Mouse (Mus musculus): Measurements from ENCODE around the gene S100a13. TPM values are rescaled to one million over a fixed set of nuclear protein-coding genes. Genes with fewer than 3 reads are reported as not detected.

The S100a13 gene
- 10 to 100 TPM in 1 of 2 experiments, 1 to 10 TPM in 1; 9.7 to 12.2 TPM for total RNA-seq (2021)

GRCm38 (mm10) chr3:90513796-90514590 is at the start of gene S100a13, which contains the start of gene S100a1:
Gene S100a13, plus strand, starts transcription at chr3:90514435.
Gene S100a1, minus strand, starts transcription at chr3:90514392.
- intact Hi-C loops (cut with DNase I) = no loop called here
- no peak for DNase-seq

- intact Hi-C loops (cut with DNase I) = loop anchor here (5.0 kb wide), 2 partner anchors 37 to 52 kb away; no protein-coding TSS in a partner anchor
- no peak for DNase-seq
These were observed 49.6 kb upstream of the S100a13 start for GRCm38 (mm10) chr3:90464552-90465080.

- intact Hi-C loops (cut with DNase I) = loop anchor here (5.0 kb wide), 2 partner anchors 38 to 53 kb away; no protein-coding TSS in a partner anchor
- DNase-seq = peak; percentile 23
These were observed 49.1 kb upstream of the S100a13 start for GRCm38 (mm10) chr3:90465081-90465685.

DNA sequence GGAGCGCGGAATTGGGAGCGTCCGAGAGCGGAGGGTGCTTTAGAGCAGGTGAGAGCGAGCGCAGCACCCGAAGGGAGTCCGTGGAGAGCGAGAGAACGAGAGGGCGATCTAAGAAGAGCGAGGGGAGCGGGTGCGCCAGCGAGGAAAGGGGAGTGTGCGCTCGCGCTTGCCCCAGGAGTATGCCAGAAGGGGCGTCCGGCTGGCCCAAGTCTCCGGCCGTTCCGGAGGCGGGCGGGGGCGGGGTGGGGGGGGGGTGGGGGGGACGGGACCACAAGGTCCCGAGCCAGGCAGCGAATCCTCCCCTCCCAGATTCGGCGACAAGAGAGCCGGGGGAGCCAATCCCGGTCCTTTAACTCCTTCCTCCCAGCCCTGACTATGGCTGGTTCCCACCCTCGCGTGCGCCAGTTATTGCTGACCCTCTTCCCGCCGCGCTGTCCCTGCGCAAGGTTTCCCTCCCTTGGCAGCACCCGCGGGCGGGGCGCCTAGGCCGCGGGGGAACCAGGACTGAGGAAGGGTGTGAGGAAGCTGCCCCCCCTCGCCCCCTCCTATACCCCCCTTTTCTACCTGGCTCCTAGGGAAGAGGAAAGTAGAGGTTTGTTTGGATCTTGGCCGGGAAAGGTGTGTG is 48.4 kb upstream of the S100a13 start, which contains the start of gene Npr1:
Gene Npr1, minus strand, starts transcription at position 181 of the 625 bp plus-strand sequence.
- peak; percentile 38 for DNase-seq
- intact Hi-C loops (cut with DNase I) = loop anchor here (5.0 kb wide), 2 partner anchors 38 to 53 kb away; no protein-coding TSS in a partner anchor

DNA sequence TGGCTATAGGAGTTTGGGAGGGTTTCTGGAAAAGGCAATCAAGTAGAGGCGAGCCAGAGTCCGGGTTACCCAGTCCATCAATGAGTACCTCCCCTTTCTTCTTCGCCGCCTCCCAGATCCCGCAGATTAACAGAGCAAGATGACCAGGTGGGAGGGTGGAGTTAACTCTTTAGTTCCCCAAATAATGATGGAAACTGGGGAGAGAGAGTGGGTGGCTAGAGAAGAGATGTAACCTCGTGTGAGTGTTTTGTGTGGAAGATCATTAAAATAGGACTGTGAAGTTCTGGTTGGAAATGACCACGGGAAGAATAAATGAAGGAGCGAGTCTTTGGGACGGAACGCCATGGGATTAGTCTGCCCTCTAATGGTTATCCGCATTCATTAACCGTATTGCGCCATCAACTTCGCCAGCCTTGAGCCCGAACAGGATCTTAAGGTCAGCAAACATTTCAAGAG is 47.9 kb upstream of the S100a13 start:
- intact Hi-C loops (cut with DNase I) = loop anchor here (5.0 kb wide), 2 partner anchors 39 to 54 kb away; no protein-coding TSS in a partner anchor
- DNase-seq = peak; percentile 39

DNA sequence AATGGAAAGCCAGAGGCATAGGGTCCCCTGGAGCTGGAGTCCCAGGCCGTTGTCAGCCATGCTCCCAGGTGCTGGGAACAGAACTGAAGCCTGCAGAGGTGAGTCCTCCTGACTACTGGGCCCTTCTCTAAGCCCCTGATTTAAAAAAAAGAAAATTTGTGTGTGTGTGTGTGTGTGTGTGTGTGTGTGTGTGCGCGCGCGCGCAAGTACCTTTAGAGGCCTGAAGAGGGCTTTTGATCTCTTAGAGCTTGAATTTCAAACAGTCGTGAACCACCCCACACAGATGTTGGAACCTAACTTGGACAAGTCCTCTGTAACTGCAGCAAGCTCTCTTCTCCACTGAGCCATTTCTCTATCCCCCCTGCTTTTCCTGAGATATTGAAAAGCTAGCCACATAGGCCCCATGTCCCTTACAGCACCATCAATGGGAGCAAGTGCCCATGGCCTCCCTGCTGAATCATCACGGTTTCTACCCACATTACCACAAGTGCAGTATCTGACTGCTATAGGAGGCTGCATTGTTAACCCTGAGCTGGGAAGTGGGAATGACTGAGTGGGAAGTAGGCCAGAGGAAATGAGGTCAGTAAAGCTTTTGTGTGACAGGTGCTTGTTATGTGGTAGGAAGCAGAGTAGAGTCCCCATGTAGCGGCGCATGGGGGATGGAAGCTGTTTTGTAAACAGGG is 46.5 kb upstream of the S100a13 start:
- intact Hi-C loops (cut with DNase I) = loop anchor here (5.0 kb wide), 2 partner anchors 40 to 55 kb away; no protein-coding TSS in a partner anchor
- DNase-seq = no peak

- DNase-seq = peak; percentile 28
- intact Hi-C loops (cut with DNase I) = no loop called here
These were observed 42.0 kb upstream of the S100a13 start for GRCm38 (mm10) chr3:90472213-90472612.

- DNase-seq = no peak
- intact Hi-C loops (cut with DNase I) = loop anchor here (5.0 kb wide), 1 partner anchor 43 kb away; the partner anchor contains the start of gene Ints3
These were observed 38.9 kb upstream of the S100a13 start for GRCm38 (mm10) chr3:90475151-90475830.

- peak; percentile 97 for DNase-seq
- intact Hi-C loops (cut with DNase I) = loop anchor here (5.0 kb wide), 1 partner anchor 44 kb away; the partner anchor contains the start of gene Ints3
These were observed 38.2 kb upstream of the S100a13 start, which contains the start of gene Ilf2 for GRCm38 (mm10) chr3:90475831-90476611. Gene Ilf2, plus strand, starts transcription at chr3:90476126.

GRCm38 (mm10) chr3:90486998-90487397 is 27.2 kb upstream of the S100a13 start:
- no peak for DNase-seq
- intact Hi-C loops (cut with DNase I) = no loop called here

DNA sequence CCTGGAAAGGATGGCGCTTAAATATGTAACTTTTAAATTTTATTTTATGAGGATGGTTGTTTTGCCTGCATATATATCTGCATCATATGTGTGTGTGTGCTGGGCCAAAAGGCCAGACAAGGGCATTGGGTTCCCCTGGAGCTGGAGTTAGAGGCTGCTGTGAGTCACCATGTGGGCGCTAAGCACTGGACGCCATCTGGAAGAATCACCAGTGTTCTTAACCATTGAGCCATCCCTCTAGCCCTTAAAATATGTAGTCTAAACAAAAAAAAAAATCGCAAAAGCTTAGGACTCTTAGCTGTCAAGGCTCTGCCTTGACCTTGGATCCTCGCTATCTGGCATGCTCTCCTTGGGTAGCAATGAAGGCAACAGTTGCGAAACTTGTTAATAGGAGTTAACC is 25.7 kb upstream of the S100a13 start:
- intact Hi-C loops (cut with DNase I) = no loop called here
- DNase-seq = no peak

GRCm38 (mm10) chr3:90490696-90491256 is 23.5 kb upstream of the S100a13 start, which contains the start of gene Snapin:
Gene Snapin, minus strand, starts transcription at chr3:90491033.
- peak; percentile 96 for DNase-seq
- intact Hi-C loops (cut with DNase I) = loop anchor here (5.0 kb wide), 2 partner anchors 162 to 217 kb away; partner anchors contain the start of gene S100a7a

DNA sequence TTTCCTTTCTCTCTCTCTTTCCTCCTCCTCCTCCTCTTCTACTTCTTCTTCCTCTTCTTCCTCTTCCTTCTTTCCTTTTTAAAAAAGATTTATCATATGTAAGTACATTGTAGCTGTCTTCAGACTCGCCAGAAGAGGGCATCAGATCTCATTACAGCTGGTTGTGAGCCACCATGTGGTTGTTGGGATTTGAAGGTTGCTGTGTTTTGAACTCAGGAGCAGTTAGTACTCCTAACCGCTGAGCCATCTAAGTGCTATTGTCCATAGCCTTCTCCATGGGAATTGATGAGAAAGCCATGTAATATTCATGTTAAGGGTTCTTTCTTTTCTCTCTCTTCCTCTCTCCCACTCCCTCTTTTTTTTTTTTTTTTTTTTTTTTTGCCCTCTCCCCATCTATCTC is 22.9 kb upstream of the S100a13 start:
- intact Hi-C loops (cut with DNase I) = loop anchor here (5.0 kb wide), 2 partner anchors 161 to 216 kb away; partner anchors contain the start of gene S100a7a
- DNase-seq = no peak

DNA sequence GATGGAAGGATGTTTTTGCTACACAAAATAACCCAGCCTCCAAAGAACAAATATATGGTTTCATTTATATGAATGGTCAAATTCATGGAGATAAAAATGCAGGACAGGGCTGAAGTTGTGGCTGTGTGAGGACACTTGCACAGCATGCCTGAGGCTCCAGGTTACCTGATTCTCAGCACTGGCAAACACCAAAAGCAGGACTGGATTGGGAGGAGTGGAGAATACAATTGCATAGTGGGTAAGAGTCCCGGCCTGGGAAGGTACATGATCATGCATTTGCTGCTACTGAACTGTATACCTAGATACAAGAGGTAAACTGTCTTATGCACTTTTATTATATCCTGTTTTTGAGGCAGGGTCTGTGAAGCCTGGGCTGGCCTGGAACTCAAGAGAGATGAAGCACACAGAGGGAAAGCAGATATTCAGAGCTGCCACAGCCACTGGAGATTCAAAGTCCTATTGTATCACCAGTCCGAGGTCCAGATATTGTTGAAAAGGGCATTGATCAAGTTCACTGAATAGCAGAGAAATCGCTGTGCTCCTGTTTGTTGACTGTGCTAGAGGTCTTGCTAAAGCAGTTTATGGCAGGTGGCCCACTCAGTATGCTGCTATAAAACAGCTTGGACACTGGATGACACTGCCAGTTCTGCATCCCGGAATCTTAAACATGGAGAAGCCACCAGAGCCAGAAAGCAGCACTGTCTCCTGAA is 20.2 kb upstream of the S100a13 start:
- DNase-seq = no peak
- intact Hi-C loops (cut with DNase I) = loop anchor here (5.0 kb wide), 2 partner anchors 158 to 213 kb away; partner anchors contain the start of gene S100a7a

GRCm38 (mm10) chr3:90495850-90496525 is 18.2 kb upstream of the S100a13 start:
- intact Hi-C loops (cut with DNase I) = no loop called here
- no peak for DNase-seq

GRCm38 (mm10) chr3:90497597-90497996 is 16.6 kb upstream of the S100a13 start:
- DNase-seq = no peak
- intact Hi-C loops (cut with DNase I) = no loop called here

DNA sequence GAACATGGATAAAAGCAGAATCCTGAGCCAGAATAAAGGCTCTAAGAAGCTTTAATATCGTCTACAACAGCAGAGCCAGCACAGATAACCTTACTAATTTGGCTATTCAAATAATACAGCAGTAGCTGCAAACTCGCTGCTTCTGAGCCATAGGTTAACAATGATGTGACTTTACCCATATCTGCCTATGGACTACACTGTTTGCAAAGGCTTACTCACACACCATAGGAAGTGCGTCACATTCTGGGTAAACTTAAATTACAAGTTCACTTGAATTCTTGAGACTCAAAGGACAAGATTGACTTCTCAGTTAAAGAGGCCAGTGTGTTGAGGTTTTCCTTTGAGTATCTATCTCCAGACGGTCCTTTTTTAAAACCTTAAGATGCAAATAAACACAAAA is 10.8 kb upstream of the S100a13 start:
- intact Hi-C loops (cut with DNase I) = loop anchor here (10.0 kb wide), 1 partner anchor 121 kb away; no protein-coding TSS in a partner anchor
- DNase-seq = no peak
